In the genomic region with DNA sequence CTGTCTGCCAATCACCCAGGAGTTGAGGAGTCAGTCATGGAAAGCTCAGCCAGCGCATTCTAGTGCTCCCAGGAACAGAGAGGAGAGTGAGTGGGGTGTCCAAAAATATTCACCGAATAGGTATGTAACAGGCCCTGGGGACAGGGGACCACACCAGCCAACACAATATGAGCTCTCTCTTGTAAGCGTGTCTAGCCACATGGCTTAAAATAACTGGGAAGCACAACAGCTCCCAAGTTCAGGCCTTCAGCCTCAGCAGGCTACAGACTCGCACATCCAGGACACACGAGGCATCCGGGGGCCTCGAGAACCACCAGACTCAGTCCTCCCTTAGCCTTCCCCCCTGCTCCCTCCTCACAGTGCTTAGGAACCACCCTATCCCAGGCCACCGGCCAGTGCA, we compare ENCODE assay signal across 17 mouse cellular contexts. TPM values are rescaled to one million over a fixed set of nuclear protein-coding genes. Genes with fewer than 3 reads are reported as not detected.
A peak's percentile ranks its signal among the peaks of the same experiment; 100 is the strongest.
DNase-seq lines count a peak whose midpoint lies in the region; ATAC-seq and TF ChIP-seq lines count a peak whose summit lies in the region.
"Had no signal": no experiment of that assay in that cellular context is flagged by ENCODE, and none has a peak within 500 bp of the region (broad histone marks: within the 10 kb centered on the region; RNA-seq: fewer than 3 reads in every experiment).

No protein-coding gene starts in this region.

- 68% methylated on average over 8 of the region's 8 CpGs for WGBS in heart, embryonic 11.5 days (ENCODE audit: insufficient replicate concordance)
- WGBS in neural tube, embryonic 11.5 days: 48% methylated on average over 8 of the region's 8 CpGs
- 61% methylated on average over 8 of the region's 8 CpGs for WGBS in limb, embryonic 11.5 days
- 60% methylated on average over 7 of the region's 8 CpGs for WGBS in stomach, postnatal 0 days

- peak overlapping the region; percentile 12; the same call in 1 of the 2 replicates for H3K4me2 ChIP-seq in heart, embryonic 11.5 days
- H3K4me2 ChIP-seq in neural tube, embryonic 11.5 days (ENCODE audit: low read depth): no peak overlapping the region
- peak overlapping the region; percentile 7; the same call in 1 of the 2 replicates for H3K4me2 ChIP-seq in limb, embryonic 11.5 days (ENCODE audit: low read depth, severe bottlenecking)
- no peak overlapping the region for H3K4me2 ChIP-seq in stomach, postnatal 0 days (replicated peaks; ENCODE audit: low read depth)
- H3K4me2 ChIP-seq: lung, embryonic 14.5 days had no signal

- peak overlapping the region; percentile 62 for H3K27ac ChIP-seq in heart, embryonic 11.5 days (ENCODE audit: low read depth, low read length)
- 0 out of 2 replicates have a peak overlapping the region, but pooled peaks have one; percentile 36 for H3K27ac ChIP-seq in neural tube, embryonic 11.5 days (ENCODE audit: low read depth, low read length)
- H3K27ac ChIP-seq in limb, embryonic 11.5 days (replicated peaks; ENCODE audit: low read depth, low read length): peak overlapping the region; percentile 88
- peak overlapping the region; percentile 83 for H3K27ac ChIP-seq in stomach, postnatal 0 days (replicated peaks)

- DNase-seq in heart, adult 8-10 months (ENCODE audit: low spot score): no peak
- no peak for DNase-seq in neural tube, embryonic 11.5 days (ENCODE audit: low spot score)
- DNase-seq in neural tube, embryonic 10.5 days (ENCODE audit: extremely low spot score, low spot score): no peak
- peak; percentile 40 for DNase-seq in limb, embryonic 11.5 days (ENCODE audit: low spot score)
- no peak for DNase-seq in stomach, postnatal 0 days (ENCODE audit: low spot score)
- DNase-seq in testis, postnatal 10 days (ENCODE audit: low spot score): no peak
- DNase-seq in left cerebral cortex, adult 8-10 months (ENCODE audit: low spot score in 2 of 2): no peak
- DNase-seq: adrenal gland, postnatal 36 days; B cell, adult 2 months; gastrocnemius, postnatal 25 days; kidney, postnatal 10 days; left cerebral cortex, postnatal 4 days; lung, embryonic 14.5 days; thymus, postnatal 14 days had no signal

- no peak for ATAC-seq in heart, embryonic 11.5 days (replicated peaks; ENCODE audit: insufficient number of reproducible peaks, low FRiP score, low TSS enrichment)
- ATAC-seq in neural tube, embryonic 11.5 days (ENCODE audit: insufficient read depth, low FRiP score, low TSS enrichment): no peak
- ATAC-seq in limb, embryonic 11.5 days (ENCODE audit: insufficient number of reproducible peaks, low FRiP score, low TSS enrichment, low read depth): no peak
- no peak for ATAC-seq in stomach, postnatal 0 days (ENCODE audit: low FRiP score, low TSS enrichment)

- no peak overlapping the region for H3K4me3 ChIP-seq in heart, embryonic 11.5 days (ENCODE audit: low read depth, low read length)
- no peak overlapping the region for H3K4me3 ChIP-seq in neural tube, embryonic 11.5 days (ENCODE audit: low read depth, low read length)
- H3K4me3 ChIP-seq in limb, embryonic 11.5 days (ENCODE audit: low read depth, low read length): no peak overlapping the region
- H3K4me3 ChIP-seq in stomach, postnatal 0 days (ENCODE audit: low read depth, low read length): no peak overlapping the region
- H3K4me3 ChIP-seq: erythroblast, embryonic 14.5 days had no signal

- H3K4me1 ChIP-seq in heart, embryonic 11.5 days (ENCODE audit: control insufficient read depth, insufficient read depth, low read length): peaks cover 85% of the 10 kb centered on the region
- peaks cover 57% of the 10 kb centered on the region for H3K4me1 ChIP-seq in neural tube, embryonic 11.5 days (ENCODE audit: control insufficient read depth, insufficient read depth, low read length)
- peaks cover 86% of the 10 kb centered on the region for H3K4me1 ChIP-seq in limb, embryonic 11.5 days (ENCODE audit: control insufficient read depth, insufficient read depth, low read length)
- H3K4me1 ChIP-seq in stomach, postnatal 0 days (replicated peaks; ENCODE audit: control insufficient read depth, insufficient read depth): peaks cover 22% of the 10 kb centered on the region

- TF ChIP-seq CTCF in stomach, postnatal 0 days (IDR thresholded peaks at IDR 0.05; ENCODE audit: low read depth): no peak

- no peaks in the 10 kb centered on the region for H3K36me3 ChIP-seq in heart, embryonic 11.5 days (ENCODE audit: control insufficient read depth, insufficient read depth, low read length)
- no peaks in the 10 kb centered on the region for H3K36me3 ChIP-seq in neural tube, embryonic 11.5 days (ENCODE audit: control insufficient read depth, insufficient read depth, low read length)
- H3K36me3 ChIP-seq in limb, embryonic 11.5 days (ENCODE audit: control insufficient read depth, insufficient read depth, low read length): peaks cover 2% of the 10 kb centered on the region; the same call in 1 of the 2 replicates
- H3K36me3 ChIP-seq in stomach, postnatal 0 days (ENCODE audit: control insufficient read depth, insufficient read depth, low read length): no peaks in the 10 kb centered on the region
- H3K36me3 ChIP-seq: G1E had no signal

- TF ChIP-seq EP300 in stomach, postnatal 0 days (optimal IDR thresholded peaks at IDR 0.05): no peak

- peak overlapping the region; percentile 30; the same call in 1 of the 2 replicates for H3K9ac ChIP-seq in heart, embryonic 11.5 days (ENCODE audit: low read depth, low read length)
- no peak overlapping the region for H3K9ac ChIP-seq in neural tube, embryonic 11.5 days (ENCODE audit: low read length)
- no peak overlapping the region for H3K9ac ChIP-seq in limb, embryonic 11.5 days (ENCODE audit: low read length)
- H3K9ac ChIP-seq in stomach, postnatal 0 days (ENCODE audit: low read length): no peak overlapping the region
- H3K9ac ChIP-seq: lung, embryonic 14.5 days had no signal

- H3K27me3 ChIP-seq in heart, embryonic 11.5 days (ENCODE audit: control insufficient read depth, insufficient read depth, low read length): no peaks in the 10 kb centered on the region
- H3K27me3 ChIP-seq in neural tube, embryonic 11.5 days (ENCODE audit: control insufficient read depth, insufficient read depth, low read length): no peaks in the 10 kb centered on the region
- H3K27me3 ChIP-seq in limb, embryonic 11.5 days (ENCODE audit: control insufficient read depth, insufficient read depth, low read length): no peaks in the 10 kb centered on the region
- no peaks in the 10 kb centered on the region for H3K27me3 ChIP-seq in stomach, postnatal 0 days (ENCODE audit: control insufficient read depth, insufficient read depth, low read length)

- no peaks in the 10 kb centered on the region for H3K9me3 ChIP-seq in heart, embryonic 11.5 days (replicated peaks; ENCODE audit: control insufficient read depth, low read length)
- no peaks in the 10 kb centered on the region for H3K9me3 ChIP-seq in neural tube, embryonic 11.5 days (ENCODE audit: control insufficient read depth, low read length)
- H3K9me3 ChIP-seq in limb, embryonic 11.5 days (ENCODE audit: control insufficient read depth, low read length): no peaks in the 10 kb centered on the region
- no peaks in the 10 kb centered on the region for H3K9me3 ChIP-seq in stomach, postnatal 0 days (ENCODE audit: control insufficient read depth, low read length)

RNA-seq across cellular contexts. Expression of a gene that starts 6.0 kb away (rescaled TPM):
- 111 and 114 TPM in 2 replicates for polyA plus RNA-seq in heart, embryonic 11.5 days (2014; fragmentation: Nextera tagmentation; extraction: Ambion mirVana)
- 10 to 100 TPM; 35.9 to 47.8 (median 41.1) TPM for total RNA-seq in heart, adult 8-10 months (2022)
- polyA plus RNA-seq in neural tube, embryonic 11.5 days (2014; fragmentation: Nextera tagmentation; extraction: Ambion mirVana): 156 and 161 TPM in 2 replicates
- polyA plus RNA-seq in limb, embryonic 11.5 days (2014; fragmentation: Nextera tagmentation; extraction: Ambion mirVana): 193 and 210 TPM in 2 replicates
- polyA plus RNA-seq in stomach, postnatal 0 days (2015; fragmentation: Nextera tagmentation; extraction: Ambion mirVana): 44.2 and 49.1 TPM in 2 replicates
- 10 to 100 TPM; 87.4 to 91.5 (median 88.6) TPM for total RNA-seq in left cerebral cortex, adult 8-10 months (2022)
- polyA plus RNA-seq: G1E had no signal

Comparison
In these comparisons a context has a peak if more than half of its experiments do, and no peak if none do; other contexts are left out.
1. H3K27ac ChIP-seq: peak in every context shown above with its lines; median percentile 88 in limb, embryonic 11.5 days; 83 in stomach, postnatal 0 days; 62 in heart, embryonic 11.5 days; 36 in neural tube, embryonic 11.5 days.
2. H3K4me2 ChIP-seq: peak in heart, embryonic 11.5 days (single experiment) and limb, embryonic 11.5 days (single experiment); none in neural tube, embryonic 11.5 days (single experiment) and stomach, postnatal 0 days (single experiment).